Mouse (Mus musculus) lung, adult 2 months (tissue): ENCODE results near the gene Pacsin2. TPM values are rescaled to one million over a fixed set of nuclear protein-coding genes. Genes with fewer than 3 reads are reported as not detected.
"Not testable (repeated sequence)": the region's sequence is repeated elsewhere in the genome, so short reads cannot be mapped to it uniquely, and the experiment has no call there.

Experiments used
- DNase-seq: peaks from one replicate; pipeline ENCODE4 v3.0.0; 2022
- H3K4me1 ChIP-seq: fragments of 200-500 bp; 2 replicates; pipeline ENCODE4 v1.6.1; 2011; ENCODE audit warnings: low read length; ENCODE audit not compliant: control insufficient read depth, insufficient read depth
- H3K4me3 ChIP-seq: fragments of 200-500 bp; replicated peaks from 2 replicates; pipeline ENCODE3; 2011; ENCODE audit warnings: low read depth, mild to moderate bottlenecking, control low read depth, low read length; ENCODE audit errors: extremely low read depth
- CTCF ChIP-seq: fragments of 200-500 bp; IDR thresholded peaks from 2 replicates; pipeline ENCODE4 v1.5.1; 2011; ENCODE audit warnings: mild to moderate bottlenecking, low read length, control low read depth; ENCODE audit not compliant: insufficient read depth
- POLR2A ChIP-seq: fragments of 200-500 bp; IDR thresholded peaks from 2 replicates; pipeline ENCODE4 v1.6.1; 2011; ENCODE audit warnings: low read depth, mild to moderate bottlenecking, control low read depth, low read length, borderline replicate concordance; ENCODE audit errors: extremely low read depth
- WGBS: fragments of 180-500 bp; shearing (Covaris S2); methylation state at CpG from one replicate; pipeline ENCODE4 v1.1.7; 2018; 5-methylcytosine and 5-hydroxymethylcytosine counted together
- polyA plus RNA-seq: library from polyadenylated mRNA; depleted of rRNA; stranded (reverse); fragments of >200 nt; gene quantifications from 2 replicates; pipeline ENCODE4 v1.2.3, GENCODE M21; 2012

The Pacsin2 gene
- polyA plus RNA-seq, 1 experiment = 85.2 TPM

- 49% methylated on average over 7 of the region's 7 CpGs for WGBS
- TF ChIP-seq CTCF (no peak), POLR2A (no peak)
- no peak overlapping the region for H3K4me3 ChIP-seq
Measured at GRCm38 (mm10) chr15:83417407-83417806, 47.0 kb downstream of the Pacsin2 start.

GRCm38 (mm10) chr15:83415391-83415790 is 49.0 kb downstream of the Pacsin2 start:
- Histone ChIP-seq H3K4me3 (no peak overlapping the region), H3K4me1 (peaks cover 38% of the 10 kb centered on the region)
- TF ChIP-seq POLR2A (no peak), CTCF (no peak)
- no peak for DNase-seq
- 80% methylated on average over 6 of the region's 6 CpGs for WGBS

More at GRCm38 (mm10) chr15:83417407-83417806, 47.0 kb downstream of the Pacsin2 start:
- H3K4me1 ChIP-seq = peaks cover 25% of the 10 kb centered on the region
- DNase-seq = no peak

GRCm38 (mm10) chr15:83411616-83412015 is 52.8 kb downstream of the Pacsin2 start:
- 38% methylated on average over 4 of the region's 4 CpGs for WGBS
- no peak overlapping the region for H3K4me3 ChIP-seq
- TF ChIP-seq CTCF (no peak), POLR2A (no peak)

GRCm38 (mm10) chr15:83410735-83411134 is 53.7 kb downstream of the Pacsin2 start:
- no peak overlapping the region for H3K4me3 ChIP-seq
- TF ChIP-seq POLR2A = no peak
- no peak for TF ChIP-seq CTCF
- WGBS = 72% methylated on average over 4 of the region's 4 CpGs
- peaks cover 41% of the 10 kb centered on the region for H3K4me1 ChIP-seq
- DNase-seq = no peak

More at GRCm38 (mm10) chr15:83411616-83412015, 52.8 kb downstream of the Pacsin2 start:
- no peak for DNase-seq
- peaks cover 41% of the 10 kb centered on the region for H3K4me1 ChIP-seq

DNA sequence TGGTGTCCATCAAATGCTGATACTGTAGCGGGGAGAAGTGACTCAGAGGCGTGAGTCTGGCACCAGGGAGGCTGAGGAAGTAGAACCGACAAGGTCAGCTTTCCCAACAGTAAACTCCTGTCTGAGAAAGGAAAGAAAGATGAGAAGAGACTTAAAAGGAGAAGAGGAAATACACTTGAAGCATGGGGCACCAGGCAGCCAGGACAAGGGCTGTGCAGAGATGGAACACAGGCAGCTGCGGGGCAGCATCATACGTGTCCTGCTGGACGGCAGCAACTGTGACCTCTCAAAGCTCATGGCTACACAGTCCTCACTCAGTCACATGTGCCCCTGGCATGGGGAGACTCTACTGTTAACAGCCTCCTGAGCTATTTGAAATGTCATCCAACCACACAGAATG is 54.1 kb downstream of the Pacsin2 start:
- no peak for DNase-seq
- WGBS = 20% methylated on average over 6 of the region's 6 CpGs
- TF ChIP-seq CTCF = no peak
- no peak for TF ChIP-seq POLR2A

GRCm38 (mm10) chr15:83408692-83409442 is 55.5 kb downstream of the Pacsin2 start:
- H3K4me1 ChIP-seq = peaks cover 45% of the 10 kb centered on the region
- no peak for TF ChIP-seq POLR2A
- TF ChIP-seq CTCF = peak; percentile 55
- no peak overlapping the region for H3K4me3 ChIP-seq
- peak; percentile 60 for DNase-seq
- 55% methylated on average over 8 of the region's 8 CpGs for WGBS

More for the DNA sequence above, 54.1 kb downstream of the Pacsin2 start:
- peaks cover 41% of the 10 kb centered on the region for H3K4me1 ChIP-seq
- H3K4me3 ChIP-seq = no peak overlapping the region

- Histone ChIP-seq H3K4me1 (peaks cover 47% of the 10 kb centered on the region), H3K4me3 (no peak overlapping the region)
- TF ChIP-seq CTCF (no peak), POLR2A (no peak)
- no peak for DNase-seq
- WGBS = 42% methylated on average over 5 of the region's 5 CpGs
Measured at GRCm38 (mm10) chr15:83408216-83408615, 56.2 kb downstream of the Pacsin2 start.

DNA sequence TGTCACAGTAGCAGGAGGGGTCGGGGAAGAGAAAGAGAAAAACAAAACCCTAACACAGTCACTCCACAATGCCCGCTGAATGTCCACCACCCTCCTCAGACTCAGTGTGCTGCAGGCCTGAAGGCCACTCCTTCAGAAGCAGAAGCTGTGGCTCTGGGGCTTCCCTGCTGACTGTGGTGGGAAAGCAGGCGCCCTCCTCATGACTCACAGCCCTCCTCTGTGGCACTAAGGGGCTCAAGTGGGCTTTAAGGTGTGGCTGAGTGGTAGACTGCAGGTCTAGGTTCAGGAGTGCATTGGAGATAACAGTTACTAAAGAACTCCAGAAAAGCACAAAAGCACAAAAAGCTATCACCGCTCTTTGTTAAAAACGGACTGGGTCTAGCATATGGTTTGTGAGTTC is 56.9 kb downstream of the Pacsin2 start:
- TF ChIP-seq POLR2A (no peak), CTCF (no peak)
- H3K4me1 ChIP-seq = peaks cover 44% of the 10 kb centered on the region

GRCm38 (mm10) chr15:83405866-83406265 is 58.5 kb downstream of the Pacsin2 start:
- 97% methylated on average over 23 of the region's 40 CpGs for WGBS
- H3K4me3 ChIP-seq, DNase-seq: not testable (repeated sequence)
- H3K4me1 ChIP-seq = peaks cover 46% of the 10 kb centered on the region

More for the DNA sequence above, 56.9 kb downstream of the Pacsin2 start:
- whole genome bisulfite sequencing = 76% methylated on average over 5 of the region's 5 CpGs
- DNase-seq = no peak
- no peak overlapping the region for H3K4me3 ChIP-seq

GRCm38 (mm10) chr15:83404008-83404407 is 60.4 kb downstream of the Pacsin2 start:
- TF ChIP-seq CTCF = no peak
- no peak for TF ChIP-seq POLR2A
- 74% methylated on average over 3 of the region's 3 CpGs for WGBS
- H3K4me3 ChIP-seq = no peak overlapping the region

More at GRCm38 (mm10) chr15:83404008-83404407, 60.4 kb downstream of the Pacsin2 start:
- no peak for DNase-seq
- H3K4me1 ChIP-seq = peaks cover 30% of the 10 kb centered on the region
